Mouse (Mus musculus) liver, adult 2 months (tissue): ENCODE data around the gene Apobec3. TPM values are rescaled to one million over a fixed set of nuclear protein-coding genes. Genes with fewer than 3 reads are reported as not detected.

Experiments
- DNase-seq: peaks from one replicate; pipeline ENCODE4 v3.0.0-alpha.2; 2011; ENCODE audit warnings: low read depth, low spot score; ENCODE audit errors: extremely low read depth
- H3K27ac ChIP-seq: fragments of 200-500 bp; replicated peaks from 2 replicates; pipeline ENCODE4 v1.5.1; 2012; ENCODE audit warnings: low read depth, mild to moderate bottlenecking, control low read depth, inconsistent platforms, low read length; ENCODE audit not compliant: insufficient read depth
- H3K27me3 ChIP-seq: fragments of 200-500 bp; 2 replicates; pipeline ENCODE4 v1.6.1; 2012; ENCODE audit warnings: mild to moderate bottlenecking, moderate library complexity, low read length, inconsistent platforms; ENCODE audit not compliant: control insufficient read depth, insufficient read depth
- H3K36me3 ChIP-seq: fragments of 200-500 bp; 2 replicates; pipeline ENCODE4 v1.6.1; 2012; ENCODE audit warnings: low read length, inconsistent platforms; ENCODE audit not compliant: control insufficient read depth, insufficient read depth
- H3K4me1 ChIP-seq: fragments of 200-500 bp; 2 replicates; pipeline ENCODE4 v1.6.1; 2011; ENCODE audit warnings: low read length; ENCODE audit not compliant: control insufficient read depth, insufficient read depth
- H3K4me3 ChIP-seq: fragments of 200-500 bp; 2 replicates; pipeline ENCODE4 v1.5.1; 2011; ENCODE audit warnings: low read depth, mild to moderate bottlenecking, control low read depth, low read length, moderate library complexity; ENCODE audit not compliant: insufficient read depth
- H3K79me2 ChIP-seq: fragments of 200-500 bp; 2 replicates; pipeline ENCODE4 v1.6.1; 2012; ENCODE audit warnings: inconsistent platforms, mild to moderate bottlenecking, low read length, moderate library complexity; ENCODE audit not compliant: control insufficient read depth, insufficient read depth
- H3K9ac ChIP-seq: fragments of 200-500 bp; 2 replicates; pipeline ENCODE4 v1.6.1; 2012; ENCODE audit warnings: low read depth, mild to moderate bottlenecking, control low read depth, inconsistent platforms, low read length
- CTCF ChIP-seq: fragments of 200-500 bp; IDR thresholded peaks from 2 replicates; pipeline ENCODE4 v1.5.1; 2011; ENCODE audit warnings: low read depth, low read length, control low read depth
- POLR2A ChIP-seq: fragments of 200-500 bp; IDR thresholded peaks from 2 replicates; pipeline ENCODE4 v1.6.1; 2011; ENCODE audit warnings: low read length, control low read depth; ENCODE audit not compliant: insufficient read depth; ENCODE audit errors: extremely low read depth
- WGBS: fragments of 180-500 bp; shearing (Covaris S2); methylation state at CpG from one replicate; pipeline ENCODE4 v1.1.7; 2018; 5-methylcytosine and 5-hydroxymethylcytosine counted together
- polyA plus RNA-seq: library from polyadenylated mRNA; depleted of rRNA; stranded (reverse); fragments of >200 nt; gene quantifications from 2 replicates; pipeline ENCODE4 v1.2.3, GENCODE M21; 2012; rRNA removed
- total RNA-seq: library from RNA; depleted of rRNA; stranded (reverse); fragments of >200 nt; gene quantifications from 2 replicates; pipeline ENCODE4 v1.2.3, GENCODE M21; 2014; rRNA removed

Gene Apobec3
- total RNA-seq (2.6 and 3.6 TPM in 2 replicates), polyA plus RNA-seq (1.5 and 2.4 TPM in 2 replicates)

DNA sequence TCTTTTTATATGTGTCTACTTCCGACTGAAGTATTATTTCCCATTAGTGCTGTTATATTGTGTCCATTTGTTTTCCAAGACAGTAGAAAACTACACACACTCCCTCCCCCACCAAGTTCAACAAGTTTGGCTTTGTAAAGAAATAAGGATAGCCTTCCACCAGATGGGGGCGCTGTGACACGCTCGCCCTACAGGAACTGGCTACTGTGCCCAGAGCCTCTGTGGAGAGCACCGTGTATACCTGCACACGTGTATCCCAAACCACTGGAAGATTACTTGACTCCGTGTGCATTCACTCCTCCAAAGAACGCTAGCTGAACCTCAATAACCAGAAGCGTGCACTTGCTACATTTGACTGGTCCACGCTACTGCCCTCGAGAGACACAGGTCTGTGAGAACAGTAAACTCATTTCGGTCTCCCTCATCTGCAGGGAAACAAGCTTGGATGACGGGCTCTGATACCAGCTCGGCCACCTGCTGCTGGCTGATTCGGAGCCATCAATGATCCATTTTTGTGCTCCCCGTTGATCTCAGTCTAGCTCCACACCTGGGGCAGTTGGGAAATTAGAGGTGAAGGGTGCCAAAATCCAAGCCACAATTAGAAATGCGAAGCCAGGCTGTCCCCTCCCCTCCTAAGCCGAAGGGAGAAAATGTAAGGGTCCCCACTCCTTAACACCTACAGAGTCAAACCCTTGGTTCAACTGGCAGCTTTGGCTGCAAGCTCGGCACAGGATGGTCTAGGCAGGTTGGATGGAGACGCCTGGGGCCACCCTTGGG is at the start of gene Apobec3:
Apobec3 (plus strand) TSS at position 224 of the 777 bp plus-strand sequence.
- peak; percentile 76 for TF ChIP-seq CTCF
- TF ChIP-seq POLR2A = no peak
- Histone ChIP-seq H3K79me2 (no peaks in the 10 kb centered on the region), H3K9ac (peak within 1 kb of the TSS; percentile 56), H3K27me3 (no peaks in the 10 kb centered on the region), H3K36me3 (no peaks in the 10 kb centered on the region), H3K4me1 (no peaks in the 10 kb centered on the region; the same call in none of the 2 replicates), H3K4me3 (peak within 1 kb of the TSS; percentile 71), H3K27ac (peak within 1 kb of the TSS; percentile 47)
- 2% methylated on average over 20 of the region's 20 CpGs for WGBS
- DNase-seq = peak; percentile 7

- Histone ChIP-seq H3K27ac (no peak overlapping the region), H3K27me3 (no peaks in the 10 kb centered on the region; the same call in 1 of the 2 replicates), H3K9ac (no peak overlapping the region), H3K4me3 (no peak overlapping the region), H3K79me2 (no peaks in the 10 kb centered on the region), H3K4me1 (no peaks in the 10 kb centered on the region), H3K36me3 (no peaks in the 10 kb centered on the region)
- 88% methylated on average over 3 of the region's 3 CpGs for WGBS
- no peak for DNase-seq
- TF ChIP-seq CTCF (no peak), POLR2A (no peak)
These were observed 48.5 kb upstream of the Apobec3 start for GRCm38 (mm10) chr15:79842985-79843384.

DNA sequence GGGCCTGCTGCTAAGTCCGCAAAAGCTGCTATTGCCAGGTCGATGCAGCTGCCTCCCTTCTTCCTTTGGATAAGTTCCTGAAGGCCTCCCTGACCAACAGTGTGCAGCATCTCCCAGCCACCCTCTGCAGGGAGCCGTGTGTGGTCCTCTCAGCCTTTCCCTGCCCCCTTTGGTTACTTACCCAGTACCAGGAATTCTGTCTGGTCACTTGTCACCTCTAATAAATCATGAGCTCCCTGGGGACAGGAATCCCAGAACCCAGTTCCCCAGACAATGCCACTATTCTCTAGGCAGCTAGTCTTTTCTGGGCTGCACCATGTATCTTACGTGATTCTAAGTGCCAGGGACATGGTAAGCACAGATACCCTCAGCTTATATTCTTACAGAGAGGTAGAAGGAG is 45.5 kb upstream of the Apobec3 start:
- no peak overlapping the region for H3K9ac ChIP-seq
- H3K36me3 ChIP-seq = no peaks in the 10 kb centered on the region
- H3K4me3 ChIP-seq = no peak overlapping the region
- no peak overlapping the region for H3K27ac ChIP-seq
- H3K79me2 ChIP-seq = no peaks in the 10 kb centered on the region
- DNase-seq = no peak
- H3K27me3 ChIP-seq = no peaks in the 10 kb centered on the region
- no peak for TF ChIP-seq POLR2A
- TF ChIP-seq CTCF = no peak
- 71% methylated on average over 4 of the region's 4 CpGs for WGBS
- no peaks in the 10 kb centered on the region for H3K4me1 ChIP-seq

DNA sequence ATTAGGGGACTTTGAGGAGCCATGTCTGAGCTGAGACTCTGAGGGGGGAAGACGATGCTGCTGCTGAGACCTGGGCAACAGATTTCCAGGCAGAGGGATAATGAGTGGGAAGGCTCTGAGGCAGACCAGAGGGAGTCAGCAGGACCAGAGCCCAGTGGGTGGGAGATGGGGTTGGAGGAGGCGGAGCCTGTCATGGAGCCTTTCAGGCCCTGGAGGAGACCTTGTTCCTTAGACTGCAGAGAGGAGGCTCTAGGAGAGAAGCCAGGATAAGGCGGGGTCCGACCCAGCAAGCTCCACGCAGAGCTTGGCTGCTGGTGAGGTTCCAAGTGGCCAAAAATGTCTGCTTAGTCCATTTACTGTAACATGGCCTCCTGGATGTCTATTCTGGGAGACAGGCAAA is 44.4 kb upstream of the Apobec3 start:
- Histone ChIP-seq H3K36me3 (no peaks in the 10 kb centered on the region), H3K27ac (no peak overlapping the region), H3K9ac (no peak overlapping the region), H3K4me3 (no peak overlapping the region), H3K79me2 (no peaks in the 10 kb centered on the region), H3K4me1 (no peaks in the 10 kb centered on the region), H3K27me3 (no peaks in the 10 kb centered on the region)
- DNase-seq = no peak
- TF ChIP-seq POLR2A (no peak), CTCF (no peak)
- 38% methylated on average over 5 of the region's 5 CpGs for WGBS

- Histone ChIP-seq H3K4me1 (no peaks in the 10 kb centered on the region), H3K4me3 (no peak overlapping the region), H3K79me2 (no peaks in the 10 kb centered on the region), H3K36me3 (no peaks in the 10 kb centered on the region), H3K9ac (no peak overlapping the region), H3K27me3 (no peaks in the 10 kb centered on the region), H3K27ac (no peak overlapping the region)
- DNase-seq = no peak
- no peak for TF ChIP-seq POLR2A
- TF ChIP-seq CTCF = no peak
- WGBS = 90% methylated on average over 2 of the region's 2 CpGs
These were observed 41.3 kb upstream of the Apobec3 start for GRCm38 (mm10) chr15:79850143-79850542.

GRCm38 (mm10) chr15:79858979-79859378 is 32.5 kb upstream of the Apobec3 start:
- no peaks in the 10 kb centered on the region for H3K27me3 ChIP-seq

More at GRCm38 (mm10) chr15:79858979-79859378, 32.5 kb upstream of the Apobec3 start:
- Histone ChIP-seq H3K4me3 (no peak overlapping the region), H3K9ac (no peak overlapping the region), H3K79me2 (no peaks in the 10 kb centered on the region), H3K36me3 (no peaks in the 10 kb centered on the region), H3K27ac (no peak overlapping the region), H3K4me1 (no peaks in the 10 kb centered on the region)
- DNase-seq = no peak
- TF ChIP-seq POLR2A (no peak), CTCF (no peak)
- 86% methylated on average over 5 of the region's 5 CpGs for WGBS
